Mouse (Mus musculus): ENCODE measurements around the gene Fbxo6.
A peak's percentile ranks its signal among the peaks of the same experiment; 100 is the strongest.

GRCm38 (mm10) chr4:148115467-148115866 is 36.5 kb downstream of the Fbxo6 start:
- 0 out of 2 replicates have a peak, but pooled peaks have one; percentile 11 for TF ChIP-seq CTCF (IDR thresholded peaks at IDR 0.05; ENCODE audit: borderline replicate concordance, insufficient read depth, low read length)
- no peak for TF ChIP-seq POLR2A (IDR thresholded peaks at IDR 0.05; ENCODE audit: low read depth, low read length)
